Mouse (Mus musculus) neural tube, embryonic 12.5 days (tissue): Measurements from ENCODE around the gene Zdhhc4. TPM values are rescaled to one million over a fixed set of nuclear protein-coding genes. Genes with fewer than 3 reads are reported as not detected.

Source experiments
- ATAC-seq: fragments of 200-750 bp; cut with Nextera tagmentation; 2 replicates; pipeline ENCODE4 v1.8.0; 2017; ENCODE audit warnings: low read depth, mild to moderate bottlenecking, moderate TSS enrichment, moderate library complexity; ENCODE audit not compliant: low FRiP score
- H3K27ac ChIP-seq: fragments of 300-500 bp; sonication (generic); 2 replicates; pipeline ENCODE4 v1.5.1; 2016
- H3K27me3 ChIP-seq: fragments of 300-500 bp; sonication (generic); replicated peaks from 2 replicates; pipeline ENCODE4 v1.6.1; 2016; ENCODE audit warnings: mild to moderate bottlenecking
- H3K36me3 ChIP-seq: fragments of 300-500 bp; sonication (generic); 2 replicates; pipeline ENCODE4 v1.6.1; 2016; ENCODE audit warnings: mild to moderate bottlenecking
- H3K4me1 ChIP-seq: fragments of 300-500 bp; sonication (generic); 2 replicates; pipeline ENCODE4 v1.6.1; 2016
- H3K4me2 ChIP-seq: fragments of 300-500 bp; sonication (generic); replicated peaks from 2 replicates; pipeline ENCODE4 v1.6.1; 2016; ENCODE audit warnings: mild to moderate bottlenecking
- H3K4me3 ChIP-seq: fragments of 300-500 bp; sonication (generic); 2 replicates; pipeline ENCODE4 v1.5.1; 2016
- H3K9ac ChIP-seq: fragments of 300-500 bp; sonication (generic); 2 replicates; pipeline ENCODE4 v1.6.1; 2016; ENCODE audit warnings: mild to moderate bottlenecking
- H3K9me3 ChIP-seq: fragments of 300-500 bp; sonication (generic); 2 replicates; pipeline ENCODE4 v1.6.1; 2016; ENCODE audit warnings: mild to moderate bottlenecking
- whole genome bisulfite sequencing: fragments of 180-500 bp; shearing (Covaris S2); methylation state at CpG from one replicate; pipeline ENCODE4 v1.1.7; 2016; 5-methylcytosine and 5-hydroxymethylcytosine counted together
- polyA plus RNA-seq: library from polyadenylated mRNA; unstranded; fragments of >200 nt; fragmentation: Nextera tagmentation; extraction: Ambion mirVana; gene quantifications from 2 replicates; pipeline ENCODE4 v1.2.1, GENCODE M21; 2016

The Zdhhc4 gene
- polyA plus RNA-seq, 1 experiment from 2014 or later, result 71.5 TPM

DNA sequence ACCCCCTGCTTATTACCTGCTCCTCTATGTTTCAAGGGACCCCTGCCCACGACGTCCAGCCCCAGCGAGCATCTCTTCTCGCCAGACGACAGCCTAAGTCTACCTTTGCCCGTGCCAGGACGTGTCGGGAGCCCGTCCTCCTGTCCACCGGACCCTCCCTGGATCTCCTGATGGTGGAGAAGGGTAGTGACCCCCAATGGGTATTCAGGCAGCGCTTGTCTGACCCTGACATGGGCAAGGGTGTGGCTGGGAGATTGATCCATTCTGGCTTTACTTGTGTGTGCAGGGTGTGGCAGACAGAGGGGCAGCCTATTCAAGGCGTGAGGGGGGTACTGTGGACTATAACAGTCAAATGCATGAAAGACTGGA lies 58.9 kb downstream of the Zdhhc4 start:
- Histone ChIP-seq H3K36me3 (no peaks in the 10 kb centered on the region; the same call in 1 of the 2 replicates), H3K9me3 (no peaks in the 10 kb centered on the region), H3K27ac (no peak overlapping the region), H3K27me3 (no peaks in the 10 kb centered on the region), H3K9ac (peak overlapping the region; percentile 97), H3K4me2 (peak overlapping the region; percentile 95), H3K4me3 (peak overlapping the region; percentile 95), H3K4me1 (peaks cover 29% of the 10 kb centered on the region)
- ATAC-seq, result no peak; the same call in none of the 2 replicates
- 3% methylated on average over 12 of the region's 12 CpGs for WGBS

DNA sequence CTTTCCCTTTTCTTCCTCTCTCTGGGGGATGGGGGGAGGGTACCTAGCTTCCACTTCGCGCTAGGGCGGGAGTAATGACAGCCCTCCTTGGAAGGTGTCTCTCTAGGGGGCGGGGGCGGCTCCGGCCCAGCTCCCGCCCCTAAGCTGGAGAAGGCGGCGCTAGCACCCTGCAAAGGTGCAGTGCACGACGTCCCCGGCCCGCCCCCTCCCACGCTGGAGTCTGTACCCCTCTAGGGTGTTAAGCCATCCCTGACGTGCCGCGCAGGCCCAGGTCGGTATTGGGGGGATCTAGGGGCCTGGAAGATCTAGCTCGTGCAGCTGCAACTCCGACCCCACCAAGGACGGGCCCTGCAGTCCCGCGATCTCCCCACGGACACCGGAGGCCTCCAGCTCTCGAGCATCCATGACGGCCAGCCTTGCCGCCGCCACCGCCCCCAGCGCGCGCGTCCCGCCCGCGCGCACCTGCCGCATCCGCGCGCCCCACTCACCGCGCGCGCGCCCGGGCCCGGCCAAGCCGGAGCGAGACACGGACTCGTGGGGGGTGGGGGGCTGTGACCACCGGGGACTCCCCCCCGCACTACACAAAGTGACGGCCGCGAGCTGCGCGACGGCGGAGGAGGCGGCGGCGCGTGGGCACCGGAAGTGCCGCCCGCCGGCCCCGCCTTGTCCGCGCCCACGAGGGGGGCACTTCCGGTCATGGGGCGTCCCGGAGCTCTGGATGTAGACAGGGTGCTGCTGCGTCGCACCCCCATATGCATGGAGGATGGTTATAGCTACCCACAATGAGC lies 59.5 kb downstream of the Zdhhc4 start, which contains the start of gene Zfp316:
Gene Zfp316 (minus strand): TSS at position 660 of the 788 bp plus-strand sequence.
- Histone ChIP-seq H3K9me3 (no peaks in the 10 kb centered on the region), H3K4me1 (peaks cover 29% of the 10 kb centered on the region), H3K36me3 (peaks cover 4% of the 10 kb centered on the region), H3K9ac (peak within 1 kb of the TSS; percentile 97), H3K27me3 (no peaks in the 10 kb centered on the region), H3K27ac (peak within 1 kb of the TSS; percentile 50; the same call in 1 of the 2 replicates), H3K4me2 (peak within 1 kb of the TSS; percentile 95), H3K4me3 (peak within 1 kb of the TSS; percentile 95)
- ATAC-seq, result peak; percentile 84
- under 1% methylated on average over 79 of the region's 79 CpGs for WGBS

DNA sequence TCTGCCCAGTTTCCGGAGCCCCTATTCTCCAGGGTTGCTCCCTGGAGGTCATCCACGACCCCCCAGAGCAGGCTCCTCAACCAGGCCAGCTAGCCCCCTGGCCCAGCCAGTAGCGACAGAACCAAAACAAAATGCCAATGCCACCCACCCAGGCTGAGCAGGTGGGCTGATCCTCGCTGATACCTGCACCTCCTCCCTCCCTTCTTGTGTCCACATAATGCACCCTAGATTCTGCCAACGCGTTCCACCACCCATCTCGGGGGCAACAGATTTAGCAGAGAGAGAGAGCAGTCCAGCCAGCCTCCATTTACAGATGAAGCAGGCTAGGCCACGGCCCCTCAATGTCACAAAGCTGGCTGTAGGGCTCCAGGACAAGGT lies 60.1 kb downstream of the Zdhhc4 start:
- ATAC-seq, result peak; percentile 46
- Histone ChIP-seq H3K27ac (peak overlapping the region; percentile 50; the same call in 1 of the 2 replicates), H3K4me1 (peaks cover 29% of the 10 kb centered on the region), H3K9me3 (no peaks in the 10 kb centered on the region), H3K4me3 (peak overlapping the region; percentile 95), H3K27me3 (no peaks in the 10 kb centered on the region), H3K4me2 (peak overlapping the region; percentile 95), H3K36me3 (peaks cover 10% of the 10 kb centered on the region), H3K9ac (peak overlapping the region; percentile 97)
- 29% methylated on average over 8 of the region's 8 CpGs for WGBS

DNA sequence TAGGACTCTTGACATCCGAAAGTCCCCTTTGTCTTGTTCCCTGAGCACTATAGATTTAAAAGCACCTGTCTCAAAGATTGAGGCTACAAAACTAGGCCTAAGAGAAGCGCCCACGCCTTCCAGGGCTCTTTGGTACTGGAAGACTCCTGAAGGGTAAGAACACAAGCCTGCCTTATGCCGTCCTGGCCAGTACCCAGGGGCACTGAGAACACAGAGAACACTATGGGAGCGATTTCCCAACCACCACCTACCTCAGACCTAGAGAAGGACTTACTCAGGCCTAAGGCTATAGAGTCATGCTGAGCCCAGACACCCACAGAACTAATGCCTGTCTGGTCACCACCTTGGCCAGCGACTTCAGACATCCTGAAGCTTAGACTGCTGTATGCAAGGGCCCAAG lies 62.3 kb downstream of the Zdhhc4 start:
- ATAC-seq, result no peak
- no peak overlapping the region for H3K9ac ChIP-seq

More for the DNA sequence above, 62.3 kb downstream of the Zdhhc4 start:
- Histone ChIP-seq H3K27ac (no peak overlapping the region), H3K4me2 (no peak overlapping the region), H3K36me3 (peaks cover 31% of the 10 kb centered on the region), H3K4me1 (peaks cover 29% of the 10 kb centered on the region), H3K9me3 (no peaks in the 10 kb centered on the region), H3K27me3 (no peaks in the 10 kb centered on the region), H3K4me3 (no peak overlapping the region)
- WGBS, result 89% methylated on average over 6 of the region's 6 CpGs

Other genes starting within 250 kb of the Zdhhc4 start
- gene Rnf216, start 216.3 kb downstream of the Zdhhc4 start, polyA plus RNA-seq, result 43.4 and 47.1 TPM in 2 replicates
- not detected in 2 replicates for gene Olfr718-ps1, start 181.7 kb downstream of the Zdhhc4 start, polyA plus RNA-seq
- gene Rbak, start 148.5 kb downstream of the Zdhhc4 start, polyA plus RNA-seq, result 18.0 and 18.1 TPM in 2 replicates
- gene Spdye4b, start 148.2 kb downstream of the Zdhhc4 start, polyA plus RNA-seq, result not detected in 2 replicates
- gene Spdye4a, start 102.4 kb downstream of the Zdhhc4 start, polyA plus RNA-seq, result not detected in 2 replicates
- 28.1 and 29.3 TPM in 2 replicates for gene Zfp12, start 94.1 kb downstream of the Zdhhc4 start, polyA plus RNA-seq
- 17.3 and 17.4 TPM in 2 replicates for gene Zfp316, start 59.2 kb downstream of the Zdhhc4 start, polyA plus RNA-seq
- gene Zfp853, start 35.6 kb downstream of the Zdhhc4 start, polyA plus RNA-seq, result 0.13 TPM in 1 of 2 replicates, not detected in the other
- 53.2 and 57.4 TPM in 2 replicates for gene E130309D02Rik, start 13.9 kb downstream of the Zdhhc4 start, polyA plus RNA-seq
- 0.19 and 0.37 TPM in 2 replicates for gene Grid2ip, start 28.1 kb upstream of the Zdhhc4 start, polyA plus RNA-seq
- 164 and 183 TPM in 2 replicates for gene Kdelr2, start 74.6 kb upstream of the Zdhhc4 start, polyA plus RNA-seq
- 14.8 and 16.3 TPM in 2 replicates for gene Daglb, start 135.3 kb upstream of the Zdhhc4 start, polyA plus RNA-seq
- gene Rac1, start 198.8 kb upstream of the Zdhhc4 start, polyA plus RNA-seq, result 410 and 452 TPM in 2 replicates